Mouse (Mus musculus) neural tube, embryonic 12.5 days (tissue): ENCODE data around the gene Tomt. TPM values are rescaled to one million over a fixed set of nuclear protein-coding genes. Genes with fewer than 3 reads are reported as not detected.

ENCODE experiments used
- microRNA-seq: library from miRNA; unstranded; fragments of <30 nt; microRNA quantifications from one replicate; pipeline ENCODE4, GENCODE M21; 2017
- polyA plus RNA-seq: library from polyadenylated mRNA; unstranded; fragments of >200 nt; fragmentation: Nextera tagmentation; extraction: Ambion mirVana; gene quantifications from 2 replicates; pipeline ENCODE4 v1.2.1, GENCODE M21; 2016

Gene Tomt
- polyA plus RNA-seq, 1 experiment from 2014 or later: 0.56 TPM

Small RNAs within 50 kb of the gene (microRNA-seq; reads per million reads assigned to microRNA genes)
- gene Gm22655: not detected

Other genes starting within 250 kb of the Tomt start
- 33.8 and 41.0 TPM in 2 replicates for gene Clpb, start 242.7 kb downstream of the Tomt start, polyA plus RNA-seq
- gene Phox2a, start 88.0 kb downstream of the Tomt start, polyA plus RNA-seq: 1.9 and 2.4 TPM in 2 replicates
- gene Inppl1, start 68.1 kb downstream of the Tomt start, polyA plus RNA-seq: 34.9 and 37.7 TPM in 2 replicates
- 1.2 and 1.3 TPM in 2 replicates for gene Folr2, start 49.2 kb downstream of the Tomt start, polyA plus RNA-seq
- 86.0 and 89.1 TPM in 2 replicates for gene Anapc15, start 42.6 kb downstream of the Tomt start, polyA plus RNA-seq
- 1.0 TPM in 1 of 2 replicates, not detected in the other for gene Folr1, start 35.6 kb downstream of the Tomt start, polyA plus RNA-seq
- gene Lamtor1, start 455 bp downstream of the Tomt start, polyA plus RNA-seq: 134 and 137 TPM in 2 replicates
- 5.0 and 6.3 TPM in 2 replicates for gene Lrrc51, start 27.5 kb upstream of the Tomt start, polyA plus RNA-seq
- gene Numa1, start 27.8 kb upstream of the Tomt start, polyA plus RNA-seq: 82.7 and 86.1 TPM in 2 replicates
- gene Il18bp, start 112.3 kb upstream of the Tomt start, polyA plus RNA-seq: 4.1 and 5.3 TPM in 2 replicates
- gene Rnf121, start 159.1 kb upstream of the Tomt start, polyA plus RNA-seq: 29.1 and 30.2 TPM in 2 replicates
- gene Xndc1, start 159.2 kb upstream of the Tomt start, polyA plus RNA-seq: 32.4 and 34.2 TPM in 2 replicates
- gene Xntrpc, start 159.4 kb upstream of the Tomt start, polyA plus RNA-seq: 2.5 and 2.6 TPM in 2 replicates
- 0.60 and 1.4 TPM in 2 replicates for gene Trpc2, start 176.8 kb upstream of the Tomt start, polyA plus RNA-seq
- 3.3 and 4.6 TPM in 2 replicates for gene Art1, start 195.4 kb upstream of the Tomt start, polyA plus RNA-seq
- 2.3 and 2.6 TPM in 2 replicates for gene Art5, start 203.1 kb upstream of the Tomt start, polyA plus RNA-seq
- gene Chrna10, start 210.5 kb upstream of the Tomt start, polyA plus RNA-seq: not detected in 2 replicates